Mouse (Mus musculus) lung, postnatal 25 days (tissue): ENCODE results near the gene Tbc1d14.

Experiments
- DNase-seq: peaks from one replicate; pipeline ENCODE4 v3.0.0; 2022; ENCODE audit warnings: low spot score

Tbc1d14 gene

DNA sequence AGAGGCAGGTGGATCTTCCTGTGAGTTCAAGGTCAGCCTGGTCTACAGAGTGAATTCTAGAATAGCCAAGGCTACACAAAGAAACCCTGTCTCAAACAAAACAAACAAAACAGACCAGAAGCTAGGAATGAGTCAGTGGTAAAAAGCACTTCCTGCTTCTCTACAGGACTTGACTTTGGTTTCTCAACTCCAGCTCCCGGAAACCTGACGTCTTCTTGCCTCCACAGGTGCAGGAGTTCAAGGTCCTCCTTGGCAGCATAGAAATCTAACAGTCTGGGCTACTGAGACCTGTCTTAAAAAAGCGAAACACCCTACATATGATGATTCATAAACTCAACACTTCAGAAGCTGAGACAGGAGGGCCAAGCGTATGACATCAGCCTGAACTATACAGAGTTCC lies 39.2 kb downstream of the Tbc1d14 start:
- no peak for DNase-seq

DNA sequence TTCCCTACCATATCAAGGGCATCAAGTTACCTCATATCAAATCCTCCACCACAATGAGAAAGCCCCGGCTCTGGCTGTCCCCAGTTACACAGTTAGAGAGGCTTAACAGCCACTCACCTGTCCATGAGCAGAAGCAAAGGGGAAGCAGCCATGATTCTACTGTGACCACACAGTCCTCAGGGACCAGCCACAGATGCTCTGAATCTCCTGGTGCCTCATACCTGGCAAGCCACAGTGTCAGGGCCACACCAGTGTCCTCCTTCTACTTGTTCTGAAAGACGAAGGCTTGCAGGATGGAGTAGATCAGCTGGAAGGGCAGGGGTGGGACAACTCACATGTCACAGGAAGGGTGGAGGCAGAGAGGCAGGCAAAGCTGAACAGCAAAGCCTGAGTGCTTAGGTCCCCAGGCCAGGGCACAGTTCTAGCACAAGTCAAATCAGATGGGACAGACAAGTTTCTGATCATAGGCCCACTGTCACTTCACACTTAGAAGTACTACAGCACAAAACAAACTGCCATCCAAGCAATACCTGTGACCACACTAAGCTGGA lies 39.9 kb downstream of the Tbc1d14 start:
- DNase-seq = no peak

DNA sequence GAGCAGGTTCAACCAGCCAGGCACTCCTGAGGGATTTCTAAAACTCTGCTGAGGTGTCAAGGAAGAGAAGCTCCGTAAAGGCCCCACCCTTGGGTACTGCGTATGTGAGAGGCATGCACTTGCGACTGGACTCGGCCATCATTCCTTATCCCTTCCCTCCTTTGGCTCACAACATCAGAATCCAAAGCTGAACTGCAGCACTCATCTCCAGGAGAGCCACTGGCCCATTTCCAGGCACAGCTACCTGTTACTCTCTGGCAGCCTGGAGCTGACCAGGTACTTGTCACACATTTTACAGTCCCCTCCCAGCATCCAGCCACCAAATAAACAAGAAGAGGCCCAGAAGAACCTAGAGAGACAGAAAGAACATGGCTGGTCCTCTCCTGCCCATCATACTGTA lies 40.7 kb downstream of the Tbc1d14 start:
- no peak for DNase-seq

- DNase-seq = peak; percentile 43
Measured at GRCm38 (mm10) chr5:36549243-36549642, 43.8 kb downstream of the Tbc1d14 start.

DNA sequence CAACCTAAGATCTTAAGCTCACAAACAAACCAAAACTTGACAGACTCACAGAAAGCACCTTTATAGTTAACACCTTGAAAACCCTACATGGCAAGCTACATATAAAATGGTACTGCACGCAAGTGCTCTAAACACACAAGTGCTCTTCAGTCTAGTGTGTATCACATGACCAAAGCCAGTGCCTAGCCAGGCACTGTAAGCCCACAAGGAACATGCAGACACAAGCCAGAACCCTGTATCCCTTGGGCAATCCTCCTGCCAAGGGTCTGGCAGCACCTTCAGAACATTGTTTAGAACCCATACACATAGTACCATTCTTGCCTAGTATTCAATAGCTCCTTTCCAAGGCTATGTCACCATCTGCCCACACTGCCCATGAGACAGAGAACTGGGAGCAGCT lies 48.3 kb downstream of the Tbc1d14 start:
- peak; percentile 74 for DNase-seq

DNA sequence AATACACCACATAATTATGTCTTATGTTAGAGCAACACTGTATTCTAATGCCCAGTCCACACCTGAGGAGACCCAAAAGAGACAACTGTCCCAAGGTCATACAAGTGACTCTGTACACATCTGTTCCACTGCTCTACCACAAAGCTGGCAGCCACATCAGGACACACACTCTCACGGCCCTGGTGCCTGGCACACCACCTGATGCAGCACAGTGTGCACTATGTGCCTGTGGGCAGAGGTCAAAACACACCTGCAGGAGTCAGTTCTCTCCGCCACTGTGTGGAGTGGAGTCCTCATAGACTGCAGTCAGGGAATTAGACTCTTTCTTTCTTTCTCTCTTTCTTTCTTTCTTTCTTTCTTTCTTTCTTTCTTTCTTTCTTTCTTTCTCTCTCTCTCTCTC lies 52.1 kb downstream of the Tbc1d14 start:
- DNase-seq = no peak

- DNase-seq = peak; percentile 81
Measured at GRCm38 (mm10) chr5:36538576-36539187, 54.4 kb downstream of the Tbc1d14 start.

DNA sequence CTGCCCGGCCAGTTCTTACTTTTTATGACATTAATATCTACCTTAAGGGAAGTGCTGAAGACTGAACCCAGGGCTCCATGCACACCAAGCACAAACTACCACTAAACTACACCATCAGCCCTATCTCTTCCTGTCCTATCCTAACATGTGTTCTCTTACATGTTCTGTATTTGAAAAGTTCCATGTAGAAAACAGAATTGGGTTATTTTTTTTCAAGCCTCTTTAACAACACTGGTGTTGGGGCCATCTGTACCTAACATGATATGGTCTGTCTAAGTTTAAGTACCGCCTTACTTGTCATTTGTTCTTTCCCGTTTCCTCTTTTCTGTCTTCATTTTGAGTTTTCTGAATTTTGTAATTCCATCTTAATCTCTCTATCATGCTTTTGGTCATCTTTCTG lies 56.7 kb downstream of the Tbc1d14 start:
- DNase-seq = no peak

DNA sequence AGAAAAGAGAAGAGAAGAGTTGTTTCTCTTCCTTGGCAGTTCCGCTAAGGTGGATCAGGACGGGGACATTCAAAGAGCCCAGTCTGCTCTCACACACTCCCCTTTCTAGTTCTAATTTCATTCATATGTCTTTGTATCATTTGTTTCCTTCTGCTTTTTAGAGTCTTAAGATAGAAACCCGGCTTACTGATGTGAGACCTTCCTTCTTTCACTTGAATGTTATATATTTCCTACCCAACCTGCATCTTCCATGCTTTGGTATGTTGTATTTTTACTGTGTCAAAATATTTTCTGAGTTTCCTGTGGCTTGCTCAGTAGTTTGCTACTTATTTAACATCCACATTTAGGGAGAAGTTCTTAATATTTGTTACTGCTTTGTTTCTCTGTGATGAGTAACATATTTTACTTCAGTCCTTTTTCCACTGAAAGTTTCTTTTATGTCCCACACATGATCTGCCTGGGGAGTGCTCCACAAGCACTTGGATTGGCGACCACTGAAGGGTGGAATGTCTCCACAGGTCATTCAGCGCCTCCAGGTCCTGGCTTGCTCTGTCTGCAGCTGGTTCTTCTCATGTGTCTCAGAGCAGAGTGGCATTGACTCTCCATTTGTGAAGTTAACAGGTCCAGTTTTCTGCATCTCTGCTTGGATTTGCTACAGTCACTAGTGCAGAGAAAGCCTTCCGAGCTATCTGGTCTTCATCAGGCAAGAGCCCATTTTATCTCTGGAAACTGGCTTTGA lies 57.5 kb downstream of the Tbc1d14 start:
- no peak for DNase-seq

- DNase-seq = no peak
Measured at GRCm38 (mm10) chr5:36534455-36535030, 58.5 kb downstream of the Tbc1d14 start.

GRCm38 (mm10) chr5:36530129-36530751 lies 62.8 kb downstream of the Tbc1d14 start:
- DNase-seq = peak; percentile 96

- DNase-seq = no peak
Measured at GRCm38 (mm10) chr5:36529698-36530097, 63.4 kb downstream of the Tbc1d14 start.

DNA sequence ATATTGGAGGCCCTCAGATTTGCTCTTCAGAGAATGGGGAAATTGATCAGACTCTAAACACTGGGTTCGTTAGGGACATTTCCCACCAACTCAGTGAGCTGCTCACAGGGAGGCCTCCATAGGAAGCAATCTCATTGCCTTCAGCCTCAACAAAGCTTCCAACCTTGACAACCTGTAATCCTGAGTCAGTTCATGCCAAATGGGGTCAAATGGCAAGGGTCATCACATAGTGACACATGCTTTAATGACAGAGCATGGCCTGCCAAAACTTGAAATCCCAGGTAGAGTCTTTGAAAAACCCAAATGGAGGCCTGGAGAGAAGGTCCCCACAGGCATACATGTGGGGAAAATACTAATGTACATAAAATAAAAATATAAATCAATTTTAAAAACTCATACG lies 66.2 kb downstream of the Tbc1d14 start:
- no peak for DNase-seq

- no peak for DNase-seq
Measured at GRCm38 (mm10) chr5:36526274-36526673, 66.8 kb downstream of the Tbc1d14 start.

GRCm38 (mm10) chr5:36525216-36525615 lies 67.9 kb downstream of the Tbc1d14 start:
- DNase-seq = no peak

DNA sequence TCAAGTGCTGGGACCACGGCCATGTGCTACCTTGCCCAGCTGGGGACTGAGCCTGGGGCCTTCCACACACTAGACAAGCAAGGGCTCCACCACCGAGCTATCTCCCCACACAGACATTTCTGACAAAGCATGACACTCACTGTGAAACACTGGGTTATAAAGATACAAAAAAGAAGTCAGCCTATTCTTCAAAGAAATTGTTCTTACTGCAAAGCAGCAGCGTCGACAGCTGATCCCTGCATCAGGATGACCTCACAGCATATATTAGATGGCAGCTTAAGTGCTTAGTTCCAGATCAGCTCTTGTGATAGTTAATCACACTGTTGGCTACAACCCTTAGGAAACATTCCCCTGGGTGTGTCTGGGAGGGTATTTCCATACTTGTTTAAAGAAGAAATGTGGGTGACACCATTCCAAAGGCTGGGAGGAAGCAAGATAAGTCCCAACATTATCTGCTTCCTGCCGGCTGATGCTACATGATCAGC lies 69.8 kb downstream of the Tbc1d14 start:
- DNase-seq = no peak

DNA sequence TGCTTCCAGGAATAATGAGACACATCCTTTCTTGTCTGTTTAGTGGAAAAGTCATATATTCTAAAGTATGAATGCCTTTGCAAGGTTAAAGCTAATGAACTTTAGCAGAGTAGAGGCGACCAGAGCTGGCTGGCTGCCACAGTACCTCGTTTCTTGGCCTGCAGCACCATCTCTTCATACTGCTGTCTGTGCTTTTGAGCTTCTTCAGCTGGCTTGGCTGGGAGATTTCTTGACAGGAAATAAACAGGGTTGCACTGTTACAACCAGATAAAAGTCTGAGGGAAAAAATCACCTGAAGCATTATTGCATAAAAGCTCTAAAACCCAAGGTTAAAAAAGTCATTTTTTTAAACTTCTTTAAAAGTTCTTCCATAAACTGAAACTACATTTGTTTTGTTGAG lies 70.3 kb downstream of the Tbc1d14 start:
- no peak for DNase-seq

GRCm38 (mm10) chr5:36519751-36520150 lies 73.3 kb downstream of the Tbc1d14 start:
- no peak for DNase-seq

- DNase-seq = no peak
Measured at GRCm38 (mm10) chr5:36517596-36517995, 75.5 kb downstream of the Tbc1d14 start.

DNA sequence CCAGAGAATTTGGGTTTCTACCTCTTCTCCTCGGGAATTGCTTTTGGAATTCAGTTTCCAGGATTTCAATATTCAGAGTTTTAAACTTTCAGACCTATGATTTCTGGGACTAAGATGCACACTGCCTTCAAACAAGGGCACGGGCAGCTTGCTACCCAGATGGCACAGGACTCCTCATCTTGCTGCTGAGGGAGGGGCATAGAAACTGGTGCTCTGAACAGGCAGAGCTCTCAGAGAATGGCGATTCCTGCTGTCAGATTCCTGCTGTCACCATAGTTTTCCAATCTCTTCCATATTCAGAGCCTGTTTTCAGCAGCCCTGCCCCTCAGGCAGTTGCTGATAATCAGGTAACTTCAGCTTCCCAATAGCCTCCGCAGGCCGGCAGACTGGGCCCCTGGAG lies 77.5 kb downstream of the Tbc1d14 start:
- no peak for DNase-seq

DNA sequence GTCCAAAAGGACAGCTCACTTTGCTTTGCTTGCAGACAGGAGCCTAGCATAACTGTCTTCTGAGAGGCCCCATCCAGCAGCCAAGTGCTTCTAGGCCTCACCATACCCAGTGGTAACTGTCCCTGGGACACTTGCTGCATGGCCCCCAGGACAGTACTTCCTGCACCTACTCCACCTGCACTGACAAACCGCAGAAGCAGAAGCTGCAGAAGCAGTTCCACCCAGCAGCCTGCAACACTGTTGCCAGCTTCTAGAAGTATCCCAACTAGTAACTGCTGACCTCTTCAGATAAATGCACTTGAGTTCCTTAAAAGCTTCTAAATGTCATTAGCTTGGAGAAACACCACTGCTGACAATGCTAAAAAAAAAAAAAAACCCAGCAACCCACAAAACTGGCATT lies 78.0 kb downstream of the Tbc1d14 start:
- no peak for DNase-seq

DNA sequence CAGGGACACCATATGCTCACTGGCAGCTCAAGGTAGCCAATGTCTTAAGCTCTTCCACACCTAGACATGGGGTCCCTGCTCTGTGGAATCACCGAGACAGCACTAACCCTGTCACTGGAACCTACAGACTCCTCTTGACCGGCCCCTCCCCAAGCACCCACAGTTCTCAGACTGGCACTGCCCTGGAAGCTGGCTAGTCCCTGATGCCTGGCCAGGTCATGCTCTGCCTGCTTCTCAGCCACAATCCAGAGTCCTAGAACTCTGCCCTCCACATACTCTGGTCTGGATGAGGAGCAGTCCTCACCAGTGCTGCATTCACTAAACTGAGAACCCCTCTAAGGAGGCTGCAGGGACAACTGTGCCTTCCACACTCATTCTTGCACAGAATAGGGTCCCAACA lies 82.1 kb downstream of the Tbc1d14 start:
- DNase-seq = no peak

GRCm38 (mm10) chr5:36508351-36508750 lies 84.7 kb downstream of the Tbc1d14 start:
- DNase-seq = no peak
